Mouse (Mus musculus): ENCODE data around the gene Hist1h4f.

The Hist1h4f gene

GRCm38 (mm10) chr13:23533560-23534367 is 17.7 kb downstream of the Hist1h4f start, which contains the start of gene Hist1h2af:
Gene Hist1h2af (plus strand): TSS chr13:23533906.
- peak; percentile 84 to 85 for DNase-seq

DNA sequence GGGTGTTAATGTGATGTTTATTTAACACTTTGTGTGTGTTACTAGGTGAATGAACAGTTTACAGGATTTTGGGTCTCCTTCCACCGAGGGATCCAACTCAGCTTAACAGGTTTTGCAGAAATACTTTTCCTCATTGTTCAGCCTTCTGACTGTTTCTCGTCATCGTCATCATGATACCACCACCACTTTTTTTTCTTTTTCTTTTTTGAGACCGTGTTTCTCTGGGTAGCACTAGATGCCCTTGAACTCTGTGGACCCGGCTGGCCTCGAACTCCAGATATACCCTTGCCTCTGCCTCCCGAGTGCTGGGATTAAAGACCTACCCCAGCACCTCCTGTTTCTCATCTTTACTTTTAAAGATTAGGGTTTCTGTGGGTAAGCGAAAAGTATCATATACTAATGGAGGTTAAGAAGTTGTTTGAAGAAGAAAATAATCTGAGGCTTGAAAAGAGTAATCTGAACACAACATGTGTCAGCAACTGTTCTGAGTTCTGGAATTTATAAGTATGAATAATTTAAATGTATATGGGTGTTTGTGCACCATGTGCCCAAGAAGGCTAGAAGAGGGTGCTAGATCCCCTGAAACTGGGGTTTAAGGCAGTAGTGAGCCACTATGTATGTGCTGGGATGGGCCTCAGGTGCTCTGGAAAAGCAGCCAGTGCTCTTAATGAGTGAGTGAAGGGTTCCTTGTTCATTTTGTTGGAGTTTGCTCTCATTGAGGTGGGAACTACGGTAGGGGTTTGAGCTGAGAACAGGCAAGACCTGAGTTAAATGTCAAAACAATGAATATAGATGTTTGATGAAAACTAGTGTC is 19.0 kb downstream of the Hist1h4f start:
- no peak for DNase-seq

GRCm38 (mm10) chr13:23530901-23531875 is 20.3 kb downstream of the Hist1h4f start, which contains the start of gene Hist1h4h:
Gene Hist1h4h (plus strand): TSS chr13:23531050.
- DNase-seq, result peak; percentile 99 to 100

- DNase-seq, result peak; percentile 65 to 81
Observed at GRCm38 (mm10) chr13:23530181-23530900, 21.1 kb downstream of the Hist1h4f start.

DNA sequence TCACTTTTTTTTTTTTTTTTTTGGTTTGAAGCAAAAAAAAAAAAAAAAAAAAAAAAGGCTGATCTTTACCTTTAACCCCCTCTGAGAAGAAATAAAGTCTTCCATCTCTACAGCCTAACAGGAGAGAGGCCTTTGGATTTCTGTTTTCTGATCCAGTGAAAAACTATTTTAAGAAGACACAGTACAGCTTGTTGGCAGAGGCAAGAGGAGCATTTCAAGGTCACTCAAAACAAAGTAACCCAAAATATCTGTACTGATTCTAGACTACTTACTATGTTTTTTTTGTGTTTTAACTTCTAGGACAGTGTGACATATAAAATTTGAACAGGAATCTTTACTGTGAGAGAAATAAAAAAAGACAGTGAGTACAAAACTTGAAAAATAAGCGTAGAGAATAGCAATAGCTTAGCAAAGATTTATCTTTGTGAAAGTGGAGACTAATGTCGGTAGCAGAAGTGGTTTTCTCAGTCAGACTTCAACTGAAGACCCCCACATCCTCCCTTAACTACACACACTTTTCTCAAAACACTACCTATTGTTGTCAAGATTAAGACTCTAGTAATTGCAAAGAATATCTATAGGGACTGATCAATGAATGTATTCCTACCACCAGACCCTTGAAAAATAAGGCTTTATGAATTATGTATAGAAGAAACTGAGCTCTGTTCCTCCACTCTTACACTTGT is 21.8 kb downstream of the Hist1h4f start:
- DNase-seq, result no peak

DNA sequence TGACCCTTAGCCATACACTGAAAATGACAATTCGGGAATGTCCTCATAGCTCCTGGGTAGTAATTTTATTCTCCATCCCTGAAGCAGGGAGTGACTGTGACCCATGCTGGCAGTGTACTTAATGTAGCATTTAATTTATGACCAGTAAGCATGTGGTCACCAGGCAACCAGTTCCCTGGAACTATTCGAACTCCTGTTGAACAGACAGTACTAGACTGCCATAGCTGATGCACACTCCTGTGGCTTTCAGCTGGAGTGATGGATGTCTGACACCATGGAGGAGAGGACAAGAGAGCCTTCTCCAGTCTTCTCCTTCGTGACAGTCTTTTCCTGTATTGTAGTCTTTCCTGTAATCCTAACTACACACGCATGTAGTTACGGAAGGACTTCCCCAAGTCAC is 22.4 kb downstream of the Hist1h4f start:
- no peak for DNase-seq

- DNase-seq, result peak; percentile 96 to 98
Observed at GRCm38 (mm10) chr13:23526312-23526711, 25.1 kb downstream of the Hist1h4f start.

DNA sequence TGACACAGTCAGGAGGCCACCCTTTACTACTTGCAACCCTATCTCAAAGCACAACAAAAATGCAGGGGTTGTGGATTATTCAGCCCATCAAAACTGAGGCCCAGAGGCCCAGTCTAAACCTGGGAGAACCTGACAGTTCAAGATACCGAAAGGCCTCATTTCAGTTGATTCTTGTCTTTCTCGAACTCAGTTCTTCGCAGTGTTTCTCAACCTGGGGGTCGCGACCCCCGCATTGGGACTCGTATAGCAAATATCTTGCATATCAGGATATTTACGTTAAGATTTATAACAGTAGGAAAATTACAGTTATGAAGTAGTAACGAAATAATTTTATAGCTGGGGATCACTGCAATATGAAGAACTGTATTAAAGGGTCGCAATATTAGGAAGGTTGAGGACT is 25.5 kb downstream of the Hist1h4f start:
- DNase-seq, result no peak

DNA sequence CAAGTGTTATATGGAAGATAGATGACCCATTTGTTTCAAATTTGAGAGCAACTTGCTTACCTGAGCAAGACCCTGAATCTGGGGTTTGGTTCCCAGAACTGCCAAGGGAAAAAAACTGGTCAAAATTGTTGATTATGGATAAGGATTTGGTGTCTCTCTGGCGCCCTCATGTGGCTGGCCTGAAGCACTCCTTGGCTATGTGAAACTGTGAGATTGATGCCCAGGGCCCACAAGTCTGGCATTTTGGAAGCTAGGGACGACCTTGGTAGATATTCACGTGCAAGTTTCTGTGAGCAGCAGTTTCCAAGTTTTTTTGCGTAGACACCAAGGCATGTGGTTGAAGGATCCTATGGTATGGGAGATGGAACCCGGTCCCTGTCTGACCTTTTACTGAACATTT is 26.8 kb downstream of the Hist1h4f start:
- peak; percentile 89 for DNase-seq

- no peak for DNase-seq
Observed at GRCm38 (mm10) chr13:23523976-23524375, 27.5 kb downstream of the Hist1h4f start.

DNA sequence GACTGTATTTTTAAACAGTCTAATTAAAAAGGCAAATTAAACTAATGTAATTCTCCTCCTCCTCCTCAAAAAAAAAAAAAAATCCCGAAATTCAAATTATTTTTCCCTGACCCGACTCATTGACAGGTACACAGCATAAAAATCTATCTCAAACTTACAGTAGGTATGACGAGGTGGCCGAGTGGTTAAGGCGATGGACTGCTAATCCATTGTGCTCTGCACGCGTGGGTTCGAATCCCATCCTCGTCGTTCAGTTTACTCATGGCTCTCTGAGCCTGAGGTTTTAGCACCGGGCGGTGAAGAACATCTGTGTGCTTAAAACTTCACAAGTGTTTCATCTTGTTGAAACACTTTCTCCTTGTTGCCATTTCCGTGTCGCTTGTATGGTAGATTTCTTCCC is 29.7 kb downstream of the Hist1h4f start:
- peak; percentile 79 to 81 for DNase-seq

GRCm38 (mm10) chr13:23519416-23519815 is 32.0 kb downstream of the Hist1h4f start:
- DNase-seq, result peak; percentile 81 to 83

GRCm38 (mm10) chr13:23518885-23519284 is 32.6 kb downstream of the Hist1h4f start:
- DNase-seq, result peak; percentile 82 to 87

GRCm38 (mm10) chr13:23518295-23518603 is 33.2 kb downstream of the Hist1h4f start:
- no peak for DNase-seq

- DNase-seq, result peak; percentile 89 to 92
Observed at GRCm38 (mm10) chr13:23517603-23518294, 33.7 kb downstream of the Hist1h4f start.

GRCm38 (mm10) chr13:23516822-23517602 is 34.4 kb downstream of the Hist1h4f start:
- peak; percentile 84 to 91 for DNase-seq

DNA sequence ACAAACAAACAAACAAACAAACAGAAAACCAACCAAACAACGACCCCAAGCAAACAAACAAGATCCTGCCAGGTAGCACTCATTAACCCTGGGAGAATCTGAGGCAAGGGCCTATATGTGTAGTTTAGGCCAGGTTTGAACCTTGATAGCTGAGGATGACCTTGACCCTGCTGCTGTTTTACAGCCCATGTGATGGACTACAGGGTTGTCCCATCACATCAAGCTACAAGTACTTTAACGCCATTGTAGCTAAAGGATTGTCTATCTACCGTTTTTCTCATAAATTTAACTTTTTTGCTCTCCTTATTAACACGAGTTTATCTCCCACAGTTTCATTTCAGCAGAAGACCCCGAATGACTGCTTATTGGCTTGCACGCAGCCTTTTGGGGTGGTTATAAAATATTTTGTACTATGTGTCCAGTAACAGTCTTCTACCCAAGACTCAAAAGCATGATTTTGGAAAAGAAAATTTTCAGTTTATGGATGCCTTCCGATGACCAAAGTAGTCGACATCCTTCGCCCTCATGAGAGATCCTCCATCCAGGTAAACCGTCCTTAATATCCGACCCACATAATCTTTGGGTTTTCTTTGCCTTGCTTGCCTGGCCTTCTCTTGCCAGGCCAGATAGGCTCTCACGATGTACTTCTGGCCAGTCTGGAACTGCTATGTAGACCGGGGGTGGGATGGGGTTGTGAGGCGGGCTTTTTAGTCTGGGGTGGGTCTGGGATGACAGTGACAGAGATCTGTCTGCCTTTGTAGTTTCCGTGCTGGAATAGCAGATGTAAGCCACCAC is 35.4 kb downstream of the Hist1h4f start:
- DNase-seq, result peak in 1 of 2 experiments; percentile 28

GRCm38 (mm10) chr13:23515281-23515680 is 36.2 kb downstream of the Hist1h4f start:
- no peak for DNase-seq

- no peak for DNase-seq
Observed at GRCm38 (mm10) chr13:23513517-23513916, 37.9 kb downstream of the Hist1h4f start.
